Mouse (Mus musculus) lung, embryonic 15.5 days (tissue): ENCODE data around the gene Tceanc2. TPM values are rescaled to one million over a fixed set of nuclear protein-coding genes. Genes with fewer than 3 reads are reported as not detected.

Experiments used
- ATAC-seq: fragments of 200-750 bp; cut with Nextera tagmentation; 2 replicates; pipeline ENCODE4 v1.8.0; 2017; ENCODE audit warnings: moderate number of reproducible peaks, borderline replicate concordance; ENCODE audit not compliant: low FRiP score, low TSS enrichment; ENCODE audit errors: extremely low read depth
- H3K27ac ChIP-seq: fragments of 300-500 bp; sonication (generic); 2 replicates; pipeline ENCODE4 v1.5.1; 2015; ENCODE audit warnings: moderate library complexity, mild to moderate bottlenecking, inconsistent platforms
- H3K27me3 ChIP-seq: fragments of 300-500 bp; sonication (generic); 2 replicates; pipeline ENCODE4 v1.6.1; 2015; ENCODE audit warnings: inconsistent platforms
- H3K36me3 ChIP-seq: fragments of 300-500 bp; sonication (generic); 2 replicates; pipeline ENCODE4 v1.6.1; 2015; ENCODE audit warnings: inconsistent platforms
- H3K4me1 ChIP-seq: fragments of 300-500 bp; sonication (generic); 2 replicates; pipeline ENCODE4 v1.6.1; 2015; ENCODE audit warnings: inconsistent platforms
- H3K4me2 ChIP-seq: fragments of 300-500 bp; sonication (generic); 2 replicates; pipeline ENCODE4 v1.6.1; 2015; ENCODE audit warnings: inconsistent platforms, mild to moderate bottlenecking, moderate library complexity
- H3K4me3 ChIP-seq: fragments of 300-500 bp; sonication (generic); 2 replicates; pipeline ENCODE4 v1.5.1; 2015; ENCODE audit warnings: mild to moderate bottlenecking, inconsistent platforms
- H3K9ac ChIP-seq: fragments of 300-500 bp; sonication (generic); 2 replicates; pipeline ENCODE4 v1.6.1; 2015; ENCODE audit warnings: inconsistent platforms
- H3K9me3 ChIP-seq: fragments of 300-500 bp; sonication (generic); 2 replicates; pipeline ENCODE4 v1.6.1; 2016; ENCODE audit warnings: inconsistent platforms
- WGBS: fragments of 180-500 bp; shearing (Covaris S2); methylation state at CpG from one replicate; pipeline ENCODE4 v1.1.7; 2015; 5-methylcytosine and 5-hydroxymethylcytosine counted together
- polyA plus RNA-seq: library from polyadenylated mRNA; unstranded; fragments of >200 nt; fragmentation: Nextera tagmentation; extraction: Ambion mirVana; gene quantifications from 2 replicates; pipeline ENCODE4 v1.2.1, GENCODE M21; 2015

The Tceanc2 gene
- polyA plus RNA-seq, 1 experiment from 2014 or later: 24.0 TPM

DNA sequence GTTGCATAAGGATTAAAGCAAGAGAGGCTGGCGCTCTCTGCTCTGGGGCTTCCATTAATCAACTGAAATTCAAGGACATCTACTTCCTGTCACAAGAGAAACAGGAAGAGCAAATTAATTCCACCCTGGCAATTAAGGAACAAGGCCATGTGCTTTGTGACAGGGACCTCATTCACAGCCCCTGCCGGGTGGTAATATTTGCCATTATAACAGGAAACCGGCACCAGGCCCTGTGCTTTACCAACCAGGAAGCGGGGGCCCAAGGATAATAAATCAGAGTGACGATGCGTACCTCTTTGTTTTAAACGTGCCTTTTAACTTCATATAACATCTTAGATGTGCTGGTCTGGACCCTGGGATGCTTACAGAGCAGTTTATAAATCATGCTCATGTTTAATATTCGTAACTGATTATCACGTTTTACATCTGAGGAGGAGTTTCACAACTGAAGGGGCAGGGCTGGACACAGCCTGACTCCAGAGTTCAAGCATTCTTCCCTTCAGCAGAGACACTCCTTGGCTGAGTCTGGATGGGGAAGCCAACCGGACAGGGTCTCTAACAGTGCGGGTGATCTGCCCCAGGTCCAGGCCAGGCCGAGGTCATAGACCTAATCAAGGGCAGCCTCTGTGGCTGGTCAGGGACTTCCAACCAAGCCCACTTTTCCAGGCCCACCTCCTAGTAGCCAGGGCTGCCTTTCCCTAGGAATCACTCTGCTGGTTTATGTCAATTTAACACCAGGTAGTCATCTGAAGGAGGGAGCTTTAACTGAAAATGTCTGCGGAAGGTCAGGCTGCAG lies 38.9 kb downstream of the Tceanc2 start:
- Histone ChIP-seq H3K9me3 (no peaks in the 10 kb centered on the region), H3K4me2 (no peak overlapping the region), H3K4me3 (no peak overlapping the region), H3K9ac (no peak overlapping the region), H3K36me3 (no peaks in the 10 kb centered on the region), H3K27me3 (no peaks in the 10 kb centered on the region; the same call in 1 of the 2 replicates), H3K27ac (peak overlapping the region; percentile 60), H3K4me1 (peaks cover 19% of the 10 kb centered on the region)
- peak; percentile 76 for ATAC-seq
- WGBS: 38% methylated on average over 13 of the region's 13 CpGs

DNA sequence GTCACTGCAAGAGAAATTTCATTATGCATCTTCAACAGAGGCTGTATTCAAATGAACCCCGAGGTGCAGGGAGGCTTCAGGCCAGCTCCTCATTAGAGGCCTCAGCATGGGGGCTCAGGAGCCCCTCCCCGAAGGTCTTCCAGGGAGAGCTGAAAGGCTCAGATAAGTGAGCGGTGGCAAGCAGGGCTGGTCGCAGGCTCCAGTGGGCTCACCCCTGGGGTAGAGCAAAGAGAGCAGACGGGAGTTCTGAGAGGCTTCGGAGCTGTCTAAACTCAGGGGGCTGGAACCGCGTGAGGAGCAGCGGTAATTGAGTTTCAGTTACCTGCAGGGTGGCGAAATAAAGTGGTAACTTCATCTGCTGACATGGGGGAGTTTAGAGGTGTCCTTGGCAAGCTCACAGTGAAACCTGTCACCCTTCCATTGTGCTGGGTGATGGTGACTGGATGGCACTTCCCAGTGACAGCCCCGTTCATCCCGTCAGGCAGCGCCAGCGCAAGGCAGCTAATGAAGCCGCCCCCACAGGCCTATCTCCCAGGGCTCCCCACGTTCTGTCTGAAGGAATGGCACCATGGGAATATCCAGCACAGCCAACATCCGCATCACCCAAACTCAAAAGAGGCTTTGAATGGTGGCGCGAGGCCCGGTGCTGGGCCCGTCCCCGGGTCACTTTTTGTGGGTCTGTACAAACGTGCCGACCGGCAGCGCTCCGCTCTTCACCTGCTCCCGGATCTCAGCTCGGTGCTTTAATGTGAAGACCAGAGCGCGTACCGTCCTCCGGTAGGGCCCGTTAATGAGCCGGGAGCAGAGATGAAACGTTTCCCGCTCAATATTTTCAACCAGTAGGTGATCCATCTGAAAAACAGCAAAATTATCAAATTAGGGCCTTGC lies 39.7 kb downstream of the Tceanc2 start:
- Histone ChIP-seq H3K27me3 (no peaks in the 10 kb centered on the region; the same call in 1 of the 2 replicates), H3K27ac (no peak overlapping the region), H3K4me1 (peaks cover 19% of the 10 kb centered on the region), H3K36me3 (no peaks in the 10 kb centered on the region), H3K9ac (no peak overlapping the region), H3K9me3 (no peaks in the 10 kb centered on the region), H3K4me2 (no peak overlapping the region), H3K4me3 (no peak overlapping the region)
- no peak for ATAC-seq
- WGBS: 48% methylated on average over 37 of the region's 37 CpGs

DNA sequence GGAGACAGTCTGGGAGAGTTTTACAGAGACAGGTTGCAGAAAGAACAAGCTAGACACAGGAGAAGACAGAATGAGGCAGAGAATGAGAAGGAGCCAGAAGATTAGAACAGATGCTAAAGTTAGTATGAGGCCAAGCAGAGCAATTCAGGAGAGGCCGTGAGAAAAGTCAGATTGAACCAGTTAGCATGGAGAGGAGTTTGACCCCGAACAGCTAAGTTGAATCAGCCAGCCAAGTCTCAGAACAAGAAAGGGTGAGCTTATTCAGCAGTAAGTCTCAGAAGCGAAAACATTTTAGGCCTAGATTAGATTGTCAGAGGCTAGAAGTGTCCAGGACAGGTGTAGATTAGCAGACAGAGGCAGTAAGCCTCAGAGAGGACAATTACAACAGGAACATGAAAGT lies 42.4 kb downstream of the Tceanc2 start:
- no peak for ATAC-seq
- H3K36me3 ChIP-seq: no peaks in the 10 kb centered on the region
- H3K9ac ChIP-seq: no peak overlapping the region
- WGBS: 54% methylated on average over 3 of the region's 3 CpGs
- H3K27ac ChIP-seq: no peak overlapping the region
- H3K9me3 ChIP-seq: no peaks in the 10 kb centered on the region
- H3K4me3 ChIP-seq: no peak overlapping the region
- H3K27me3 ChIP-seq: no peaks in the 10 kb centered on the region; the same call in 1 of the 2 replicates
- no peak overlapping the region for H3K4me2 ChIP-seq
- H3K4me1 ChIP-seq: peaks cover 19% of the 10 kb centered on the region

GRCm38 (mm10) chr4:107135663-107136062 lies 43.3 kb downstream of the Tceanc2 start:
- H3K27me3 ChIP-seq: no peaks in the 10 kb centered on the region; the same call in 1 of the 2 replicates
- H3K4me3 ChIP-seq: no peak overlapping the region
- H3K4me2 ChIP-seq: no peak overlapping the region
- ATAC-seq: no peak
- H3K9ac ChIP-seq: no peak overlapping the region
- H3K27ac ChIP-seq: no peak overlapping the region
- H3K4me1 ChIP-seq: peaks cover 17% of the 10 kb centered on the region
- WGBS: 51% methylated on average over 5 of the region's 5 CpGs
- no peaks in the 10 kb centered on the region for H3K36me3 ChIP-seq
- no peaks in the 10 kb centered on the region for H3K9me3 ChIP-seq

GRCm38 (mm10) chr4:107134891-107135290 lies 44.0 kb downstream of the Tceanc2 start:
- 72% methylated on average over 3 of the region's 3 CpGs for WGBS
- ATAC-seq: no peak
- Histone ChIP-seq H3K9ac (no peak overlapping the region), H3K27ac (no peak overlapping the region), H3K36me3 (no peaks in the 10 kb centered on the region), H3K4me3 (no peak overlapping the region), H3K4me1 (peaks cover 11% of the 10 kb centered on the region), H3K9me3 (no peaks in the 10 kb centered on the region), H3K27me3 (no peaks in the 10 kb centered on the region; the same call in 1 of the 2 replicates), H3K4me2 (no peak overlapping the region)

DNA sequence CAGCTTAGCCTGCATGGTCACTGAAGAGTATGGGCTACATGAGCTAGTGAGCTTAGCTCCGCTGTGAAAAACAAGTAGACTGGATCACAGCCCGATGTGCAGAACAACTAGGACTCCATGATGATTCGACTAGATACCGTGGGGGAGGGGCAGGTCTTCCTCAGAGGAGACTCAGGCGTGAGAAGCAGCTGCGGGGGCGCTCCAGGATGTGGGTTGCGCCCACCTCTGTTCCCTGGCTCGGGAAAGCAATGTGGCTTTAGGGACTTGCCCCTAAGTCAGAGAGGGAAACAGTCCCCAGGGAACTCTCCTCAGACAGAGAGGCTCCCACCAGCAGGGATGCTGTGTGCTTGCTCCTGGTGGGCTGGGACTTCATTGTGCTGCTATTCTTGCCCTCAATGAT lies 48.4 kb downstream of the Tceanc2 start:
- H3K4me2 ChIP-seq: no peak overlapping the region
- H3K4me1 ChIP-seq: peaks cover 5% of the 10 kb centered on the region; the same call in 1 of the 2 replicates
- WGBS: 28% methylated on average over 9 of the region's 9 CpGs

DNA sequence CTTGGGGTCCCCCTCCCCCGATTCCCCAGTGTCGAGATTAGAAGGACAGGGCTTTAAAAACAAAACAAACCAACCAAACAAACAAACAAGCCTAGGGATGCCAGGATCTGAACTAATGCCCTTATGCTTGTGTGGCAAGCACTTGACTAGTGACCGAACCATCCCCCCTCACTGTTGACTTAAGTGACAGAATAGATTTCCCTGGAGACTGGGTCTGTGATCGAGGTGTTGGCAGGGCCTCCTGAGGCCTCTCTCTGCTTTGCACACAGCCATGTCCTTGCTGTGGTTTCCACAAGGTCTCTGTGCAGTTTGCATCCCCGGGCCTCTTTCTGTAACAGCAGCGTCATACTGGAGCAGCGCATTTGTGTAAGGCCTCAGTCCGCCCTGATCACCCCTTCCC lies 49.5 kb downstream of the Tceanc2 start:
- 59% methylated on average over 8 of the region's 8 CpGs for WGBS

More for the DNA sequence above, 48.4 kb downstream of the Tceanc2 start:
- Histone ChIP-seq H3K4me3 (no peak overlapping the region), H3K9ac (no peak overlapping the region), H3K27me3 (no peaks in the 10 kb centered on the region), H3K36me3 (no peaks in the 10 kb centered on the region), H3K27ac (no peak overlapping the region), H3K9me3 (no peaks in the 10 kb centered on the region)
- no peak for ATAC-seq

GRCm38 (mm10) chr4:107127901-107128669 lies 50.8 kb downstream of the Tceanc2 start:
- Histone ChIP-seq H3K27me3 (no peaks in the 10 kb centered on the region), H3K9me3 (no peaks in the 10 kb centered on the region), H3K36me3 (no peaks in the 10 kb centered on the region), H3K4me1 (no peaks in the 10 kb centered on the region), H3K9ac (no peak overlapping the region), H3K4me3 (no peak overlapping the region), H3K27ac (no peak overlapping the region), H3K4me2 (no peak overlapping the region)
- ATAC-seq: no peak
- WGBS: 45% methylated on average over 13 of the region's 13 CpGs

More for the DNA sequence above, 49.5 kb downstream of the Tceanc2 start:
- Histone ChIP-seq H3K27ac (no peak overlapping the region), H3K36me3 (no peaks in the 10 kb centered on the region), H3K9me3 (no peaks in the 10 kb centered on the region), H3K9ac (no peak overlapping the region), H3K4me2 (no peak overlapping the region), H3K4me1 (no peaks in the 10 kb centered on the region), H3K27me3 (no peaks in the 10 kb centered on the region), H3K4me3 (no peak overlapping the region)
- ATAC-seq: no peak

GRCm38 (mm10) chr4:107126891-107127524 lies 51.9 kb downstream of the Tceanc2 start:
- Histone ChIP-seq H3K4me3 (no peak overlapping the region), H3K4me1 (no peaks in the 10 kb centered on the region), H3K27me3 (no peaks in the 10 kb centered on the region), H3K36me3 (no peaks in the 10 kb centered on the region), H3K4me2 (no peak overlapping the region), H3K9me3 (no peaks in the 10 kb centered on the region), H3K27ac (no peak overlapping the region), H3K9ac (no peak overlapping the region)
- no peak for ATAC-seq
- WGBS: 61% methylated on average over 13 of the region's 13 CpGs

DNA sequence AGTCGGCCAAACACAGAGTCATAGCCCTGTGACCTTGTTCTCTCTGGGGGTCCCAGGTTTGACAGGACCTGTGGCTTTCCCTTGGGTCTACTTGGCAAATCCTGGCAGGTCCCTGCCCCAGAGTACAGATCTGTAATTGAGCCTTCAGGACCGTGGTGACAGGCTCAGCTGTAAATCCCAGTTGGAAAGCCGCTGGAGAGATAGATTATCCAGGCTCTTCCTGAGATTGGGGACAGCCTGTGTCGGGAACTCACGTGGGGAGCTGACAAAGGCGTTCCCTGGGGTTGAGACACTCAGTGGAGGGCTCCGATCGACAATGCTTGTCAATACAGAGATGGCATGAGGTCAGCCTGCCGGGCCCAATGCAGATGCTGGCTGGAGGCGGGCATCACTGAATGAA lies 52.5 kb downstream of the Tceanc2 start:
- H3K27ac ChIP-seq: no peak overlapping the region
- H3K9ac ChIP-seq: no peak overlapping the region
- WGBS: 55% methylated on average over 10 of the region's 10 CpGs
- H3K36me3 ChIP-seq: no peaks in the 10 kb centered on the region
- H3K4me2 ChIP-seq: no peak overlapping the region
- no peaks in the 10 kb centered on the region for H3K4me1 ChIP-seq
- H3K4me3 ChIP-seq: no peak overlapping the region
- ATAC-seq: no peak
- no peaks in the 10 kb centered on the region for H3K9me3 ChIP-seq
- no peaks in the 10 kb centered on the region for H3K27me3 ChIP-seq

GRCm38 (mm10) chr4:107125101-107125500 lies 53.8 kb downstream of the Tceanc2 start:
- Histone ChIP-seq H3K27ac (no peak overlapping the region), H3K4me1 (no peaks in the 10 kb centered on the region), H3K4me3 (no peak overlapping the region), H3K27me3 (no peaks in the 10 kb centered on the region), H3K9ac (no peak overlapping the region), H3K36me3 (no peaks in the 10 kb centered on the region), H3K9me3 (no peaks in the 10 kb centered on the region), H3K4me2 (no peak overlapping the region)
- 60% methylated on average over 5 of the region's 5 CpGs for WGBS
- ATAC-seq: no peak
